28 mouse cellular contexts compared by ENCODE assay signal in the genomic region with DNA sequence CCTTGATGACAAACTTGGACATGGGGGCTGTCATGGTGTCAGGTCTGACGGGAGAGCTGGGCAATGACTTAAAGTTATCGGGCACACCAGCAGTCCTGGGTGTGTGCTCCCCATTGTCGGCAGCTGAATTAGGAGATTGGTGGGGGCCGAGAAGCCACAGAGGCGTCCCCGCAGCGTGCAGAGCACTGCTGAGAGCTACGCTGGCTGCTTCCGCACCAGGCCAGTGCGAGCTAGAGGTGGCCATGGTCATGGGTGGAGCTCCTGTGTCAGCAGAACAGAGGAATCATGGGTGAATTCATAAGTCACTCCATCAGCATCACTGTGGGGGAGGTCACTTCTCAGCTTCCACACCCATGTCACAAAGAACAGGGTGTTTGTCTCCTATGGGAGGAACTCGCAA. TPM values are rescaled to one million over a fixed set of nuclear protein-coding genes. Genes with fewer than 3 reads are reported as not detected.
DNase-seq lines count a peak whose midpoint lies in the region; ATAC-seq and TF ChIP-seq lines count a peak whose summit lies in the region.
"Had no signal": no experiment of that assay in that cellular context is flagged by ENCODE, and none has a peak within 500 bp of the region (broad histone marks: within the 10 kb centered on the region; RNA-seq: fewer than 3 reads in every experiment).

No protein-coding gene starts in this region.

- WGBS in intestine, embryonic 15.5 days, result 88% methylated on average over 11 of the region's 11 CpGs
- 86% methylated on average over 11 of the region's 11 CpGs for WGBS in small intestine, adult 2 months
- WGBS in hindbrain, embryonic 13.5 days, result 92% methylated on average over 11 of the region's 11 CpGs

- ATAC-seq in intestine, embryonic 15.5 days, result 0 out of 2 replicates have a peak, but pooled peaks have one; percentile 24
- no peak for ATAC-seq in hindbrain, embryonic 13.5 days (ENCODE audit: low FRiP score)
- ATAC-seq: forebrain, embryonic 16.5 days; midbrain, embryonic 16.5 days had no signal

- intact Hi-C loops in heart, postnatal 14 days (cut with DNase I), result no loop called here

- DNase-seq in spleen, postnatal 10 days (ENCODE audit: low spot score in 2 of 2), result peak; percentile 5 to 16
- DNase-seq in spleen, postnatal 4 days (ENCODE audit: low spot score in 2 of 2), result no peak
- DNase-seq in lung, postnatal 14 days, result no peak
- DNase-seq in heart, postnatal 14 days, result no peak
- DNase-seq: adrenal gland, adult 8-10 months; B cell, adult 2 months; cerebellum, adult 11-12 months; cerebellum, adult 9-11 months; kidney, adult 8-10 months; kidney, postnatal 10 days; layer of hippocampus, postnatal 36 days; lung, embryonic 14.5 days; thymus, postnatal 14 days had no signal

- H3K36me3 ChIP-seq in intestine, embryonic 15.5 days, result no peaks in the 10 kb centered on the region
- peaks cover 7% of the 10 kb centered on the region for H3K36me3 ChIP-seq in megakaryocyte, embryonic 14.5 days (replicated peaks; ENCODE audit: low read length)
- H3K36me3 ChIP-seq in small intestine, adult 2 months (ENCODE audit: control insufficient read depth, insufficient read depth, low read length), result no peaks in the 10 kb centered on the region
- no peaks in the 10 kb centered on the region for H3K36me3 ChIP-seq in hindbrain, embryonic 13.5 days
- H3K36me3 ChIP-seq: embryonic facial prominence, embryonic 13.5 days; hindbrain, embryonic 12.5 days; limb, embryonic 10.5 days; limb, embryonic 15.5 days; neural tube, embryonic 12.5 days had no signal

- no peaks in the 10 kb centered on the region for H3K9me3 ChIP-seq in intestine, embryonic 15.5 days
- H3K9me3 ChIP-seq in megakaryocyte, embryonic 14.5 days, result no peaks in the 10 kb centered on the region; the same call in 1 of the 2 replicates
- H3K9me3 ChIP-seq in hindbrain, embryonic 13.5 days, result no peaks in the 10 kb centered on the region
- H3K9me3 ChIP-seq: embryonic facial prominence, embryonic 13.5 days; hindbrain, embryonic 12.5 days; limb, embryonic 10.5 days; limb, embryonic 15.5 days; neural tube, embryonic 12.5 days had no signal

- H3K4me3 ChIP-seq in intestine, embryonic 15.5 days (replicated peaks), result no peak overlapping the region
- peak overlapping the region; percentile 42 for H3K4me3 ChIP-seq in megakaryocyte, embryonic 14.5 days (replicated peaks)
- H3K4me3 ChIP-seq in small intestine, adult 2 months (ENCODE audit: low read depth, low read length), result peak overlapping the region; percentile 4; the same call in 1 of the 2 replicates
- H3K4me3 ChIP-seq in hindbrain, embryonic 13.5 days, result no peak overlapping the region
- H3K4me3 ChIP-seq: embryonic facial prominence, embryonic 13.5 days; erythroblast, embryonic 14.5 days; hindbrain, embryonic 12.5 days; limb, embryonic 10.5 days; limb, embryonic 15.5 days; myocyte; neural tube, embryonic 12.5 days had no signal

- H3K4me2 ChIP-seq in intestine, embryonic 15.5 days (replicated peaks), result no peak overlapping the region
- H3K4me2 ChIP-seq in hindbrain, embryonic 13.5 days, result no peak overlapping the region
- H3K4me2 ChIP-seq: embryonic facial prominence, embryonic 13.5 days; hindbrain, embryonic 12.5 days; limb, embryonic 15.5 days; lung, embryonic 14.5 days; neural tube, embryonic 12.5 days had no signal

- peaks cover 9% of the 10 kb centered on the region; the same call in 1 of the 2 replicates for H3K4me1 ChIP-seq in intestine, embryonic 15.5 days (replicated peaks)
- peaks cover 33% of the 10 kb centered on the region for H3K4me1 ChIP-seq in megakaryocyte, embryonic 14.5 days
- peaks cover 23% of the 10 kb centered on the region for H3K4me1 ChIP-seq in small intestine, adult 2 months (ENCODE audit: control insufficient read depth, insufficient read depth, insufficient read length, low read length)
- H3K4me1 ChIP-seq in hindbrain, embryonic 13.5 days (replicated peaks), result peaks cover 5% of the 10 kb centered on the region; the same call in 1 of the 2 replicates

- no peak for TF ChIP-seq CTCF in small intestine, adult 2 months (IDR thresholded peaks at IDR 0.05; ENCODE audit: extremely low read depth, insufficient read length, insufficient replicate concordance, low read depth, low read length)

- H3K27me3 ChIP-seq in intestine, embryonic 15.5 days (replicated peaks), result no peaks in the 10 kb centered on the region
- peaks cover 31% of the 10 kb centered on the region for H3K27me3 ChIP-seq in megakaryocyte, embryonic 14.5 days (replicated peaks)
- H3K27me3 ChIP-seq in small intestine, adult 2 months (ENCODE audit: control insufficient read depth, insufficient read depth, low read length), result no peaks in the 10 kb centered on the region; the same call in 1 of the 2 replicates
- H3K27me3 ChIP-seq in hindbrain, embryonic 13.5 days, result 0 out of 2 replicates have a peak, but pooled peaks cover 5% of the 10 kb centered on the region
- H3K27me3 ChIP-seq: embryonic facial prominence, embryonic 13.5 days; hindbrain, embryonic 12.5 days; neural tube, embryonic 12.5 days had no signal

- TF ChIP-seq POLR2A in small intestine, adult 2 months (IDR thresholded peaks at IDR 0.05; ENCODE audit: low read depth, low read length), result no peak

- H3K9ac ChIP-seq in intestine, embryonic 15.5 days, result no peak overlapping the region
- H3K9ac ChIP-seq in hindbrain, embryonic 13.5 days, result no peak overlapping the region
- H3K9ac ChIP-seq: embryonic facial prominence, embryonic 13.5 days; hindbrain, embryonic 12.5 days; limb, embryonic 15.5 days; lung, embryonic 14.5 days; neural tube, embryonic 12.5 days had no signal

- H3K27ac ChIP-seq in intestine, embryonic 15.5 days, result no peak overlapping the region
- peak overlapping the region; percentile 78 for H3K27ac ChIP-seq in small intestine, adult 2 months (ENCODE audit: insufficient read depth, low read depth, low read length)
- H3K27ac ChIP-seq in hindbrain, embryonic 13.5 days, result no peak overlapping the region
- H3K27ac ChIP-seq: embryonic facial prominence, embryonic 13.5 days; hindbrain, embryonic 12.5 days; limb, embryonic 10.5 days; limb, embryonic 15.5 days; neural tube, embryonic 12.5 days had no signal

RNA-seq across cellular contexts. Expression of gene Ache, which starts 22.5 kb away (rescaled TPM):
- polyA plus RNA-seq in intestine, embryonic 15.5 days (2015; fragmentation: Nextera tagmentation; extraction: Ambion mirVana), result 9.5 and 9.7 TPM in 2 replicates
- polyA plus RNA-seq in megakaryocyte, embryonic 14.5 days (2012; ENCODE audit: insufficient read depth, low replicate concordance), result 206 and 642 TPM in 2 replicates
- 5.1 and 5.3 TPM in 2 replicates for polyA plus RNA-seq in small intestine, adult 2 months (2012; rRNA removed)
- polyA plus RNA-seq in hindbrain, embryonic 13.5 days (2015; fragmentation: Nextera tagmentation; extraction: Ambion mirVana), result 22.2 and 23.8 TPM in 2 replicates
- total RNA-seq in heart, postnatal 14 days (2021), result 1 to 10 TPM; 2.7 to 3.9 TPM

RNA-seq across cellular contexts. Expression of gene Ufsp1, which starts 29.6 kb away (rescaled TPM):
- 7.8 and 8.5 TPM in 2 replicates for polyA plus RNA-seq in intestine, embryonic 15.5 days (2015; fragmentation: Nextera tagmentation; extraction: Ambion mirVana)
- 278 and 294 TPM in 2 replicates for polyA plus RNA-seq in megakaryocyte, embryonic 14.5 days (2012; ENCODE audit: insufficient read depth, low replicate concordance)
- 7.0 and 10.9 TPM in 2 replicates for polyA plus RNA-seq in small intestine, adult 2 months (2012; rRNA removed)
- 12.9 and 14.1 TPM in 2 replicates for polyA plus RNA-seq in hindbrain, embryonic 13.5 days (2015; fragmentation: Nextera tagmentation; extraction: Ambion mirVana)
- total RNA-seq in heart, postnatal 14 days (2021), result 1 to 10 TPM; 6.7 to 8.5 TPM

RNA-seq across cellular contexts. Expression of gene Srrt, which starts 42.7 kb away (rescaled TPM):
- 117 and 120 TPM in 2 replicates for polyA plus RNA-seq in intestine, embryonic 15.5 days (2015; fragmentation: Nextera tagmentation; extraction: Ambion mirVana)
- 163 and 271 TPM in 2 replicates for polyA plus RNA-seq in megakaryocyte, embryonic 14.5 days (2012; ENCODE audit: insufficient read depth, low replicate concordance)
- 60.3 and 109 TPM in 2 replicates for polyA plus RNA-seq in small intestine, adult 2 months (2012; rRNA removed)
- polyA plus RNA-seq in hindbrain, embryonic 13.5 days (2015; fragmentation: Nextera tagmentation; extraction: Ambion mirVana), result 105 and 113 TPM in 2 replicates
- 10 to 100 TPM; 84.2 to 84.8 TPM for total RNA-seq in heart, postnatal 14 days (2021)

RNA-seq across cellular contexts. Expression of gene Trip6, which starts 49.4 kb away (rescaled TPM):
- polyA plus RNA-seq in intestine, embryonic 15.5 days (2015; fragmentation: Nextera tagmentation; extraction: Ambion mirVana), result 63.9 and 64.8 TPM in 2 replicates
- 35.0 and 68.0 TPM in 2 replicates for polyA plus RNA-seq in megakaryocyte, embryonic 14.5 days (2012; ENCODE audit: insufficient read depth, low replicate concordance)
- polyA plus RNA-seq in small intestine, adult 2 months (2012; rRNA removed), result 7.6 and 8.2 TPM in 2 replicates
- polyA plus RNA-seq in hindbrain, embryonic 13.5 days (2015; fragmentation: Nextera tagmentation; extraction: Ambion mirVana), result 19.2 and 20.0 TPM in 2 replicates
- 10 to 100 TPM; 14.2 to 14.3 TPM for total RNA-seq in heart, postnatal 14 days (2021)

RNA-seq across cellular contexts. Expression of gene Muc3a, which starts 52.6 kb away (rescaled TPM):
- 15.3 and 15.4 TPM in 2 replicates for polyA plus RNA-seq in intestine, embryonic 15.5 days (2015; fragmentation: Nextera tagmentation; extraction: Ambion mirVana)
- 0.11 TPM in 1 of 2 replicates, not detected in the other for polyA plus RNA-seq in megakaryocyte, embryonic 14.5 days (2012; ENCODE audit: insufficient read depth, low replicate concordance)
- polyA plus RNA-seq in small intestine, adult 2 months (2012; rRNA removed), result 24.3 and 62.2 TPM in 2 replicates
- 0.12 and 0.13 TPM in 2 replicates for polyA plus RNA-seq in hindbrain, embryonic 13.5 days (2015; fragmentation: Nextera tagmentation; extraction: Ambion mirVana)
- under 1 TPM; 0.56 to 0.62 TPM for total RNA-seq in heart, postnatal 14 days (2021)
- polyA plus RNA-seq: embryonic facial prominence, embryonic 13.5 days; erythroblast, embryonic 14.5 days; forebrain, embryonic 11.5 days; forebrain, embryonic 16.5 days; heart, embryonic 14.5 days; hindbrain, embryonic 12.5 days; limb, embryonic 10.5 days; lung, embryonic 14.5 days; myocyte; neural tube, embryonic 12.5 days had no signal

Comparison
In these comparisons a context has a peak if more than half of its experiments do, and no peak if none do; other contexts are left out.
1. DNase-seq: peak in spleen, postnatal 10 days (2 of 2); none in spleen, postnatal 4 days (0 of 2), lung, postnatal 14 days (single experiment) and heart, postnatal 14 days (0 of 2).
2. H3K4me3 ChIP-seq: peak in megakaryocyte, embryonic 14.5 days (single experiment) and small intestine, adult 2 months (single experiment); none in intestine, embryonic 15.5 days (single experiment) and hindbrain, embryonic 13.5 days (single experiment).
3. RNA of gene Ufsp1, which starts 29.6 kb away (polyA plus RNA-seq): 278 to 294 TPM in megakaryocyte, embryonic 14.5 days; 12.9 to 14.1 TPM in hindbrain, embryonic 13.5 days, 7.0 to 10.9 TPM in small intestine, adult 2 months and 7.8 to 8.5 TPM in intestine, embryonic 15.5 days; every median in the first group is over 10 times any median in the second.